Mouse (Mus musculus): ENCODE measurements around the gene Scn3b.

Scn3b gene

GRCm38 (mm10) chr9:40269103-40269861 lies at the start of gene Scn3b:
Scn3b (plus strand) TSS chr9:40269217.
- no peak for DNase-seq (ENCODE audit: low spot score in 2 of 2)

- DNase-seq (ENCODE audit: low spot score in 2 of 2) = no peak
These were observed 44.7 kb upstream of the Scn3b start for GRCm38 (mm10) chr9:40224289-40224688.

- no peak for DNase-seq (ENCODE audit: low spot score in 2 of 2)
These were observed 40.9 kb upstream of the Scn3b start for GRCm38 (mm10) chr9:40227874-40228789.

- DNase-seq (ENCODE audit: low spot score in 2 of 2) = no peak
These were observed 40.1 kb upstream of the Scn3b start for GRCm38 (mm10) chr9:40228804-40229331.

- DNase-seq (ENCODE audit: low spot score in 2 of 2) = no peak
These were observed 39.5 kb upstream of the Scn3b start for GRCm38 (mm10) chr9:40229479-40229878.

GRCm38 (mm10) chr9:40231019-40231418 lies 38.0 kb upstream of the Scn3b start:
- DNase-seq (ENCODE audit: low spot score in 2 of 2) = no peak

GRCm38 (mm10) chr9:40234233-40235072 lies 34.6 kb upstream of the Scn3b start:
- no peak for DNase-seq (ENCODE audit: low spot score in 2 of 2)

GRCm38 (mm10) chr9:40235220-40235619 lies 33.8 kb upstream of the Scn3b start:
- DNase-seq (ENCODE audit: low spot score in 2 of 2) = no peak

GRCm38 (mm10) chr9:40239749-40240148 lies 29.3 kb upstream of the Scn3b start:
- DNase-seq (ENCODE audit: low spot score in 2 of 2) = no peak

GRCm38 (mm10) chr9:40240311-40240710 lies 28.7 kb upstream of the Scn3b start:
- DNase-seq (ENCODE audit: low spot score in 2 of 2) = no peak

GRCm38 (mm10) chr9:40241223-40241801 lies 27.7 kb upstream of the Scn3b start:
- DNase-seq (ENCODE audit: low spot score in 2 of 2) = no peak

GRCm38 (mm10) chr9:40241951-40242888 lies 26.8 kb upstream of the Scn3b start:
- no peak for DNase-seq (ENCODE audit: low spot score in 2 of 2)

- DNase-seq (ENCODE audit: low spot score in 2 of 2) = no peak
These were observed 23.6 kb upstream of the Scn3b start for GRCm38 (mm10) chr9:40245466-40245865.

- no peak for DNase-seq (ENCODE audit: low spot score in 2 of 2)
These were observed 22.9 kb upstream of the Scn3b start for GRCm38 (mm10) chr9:40245974-40246665.

GRCm38 (mm10) chr9:40246702-40247101 lies 22.3 kb upstream of the Scn3b start:
- DNase-seq (ENCODE audit: low spot score in 2 of 2) = no peak

GRCm38 (mm10) chr9:40249106-40249505 lies 19.9 kb upstream of the Scn3b start:
- DNase-seq (ENCODE audit: low spot score in 2 of 2) = no peak

- DNase-seq (ENCODE audit: low spot score in 2 of 2) = no peak
These were observed 16.6 kb upstream of the Scn3b start for GRCm38 (mm10) chr9:40252459-40252858.

- DNase-seq (ENCODE audit: low spot score in 2 of 2) = no peak
These were observed 5.1 kb upstream of the Scn3b start for GRCm38 (mm10) chr9:40263874-40264273.

- no peak for DNase-seq (ENCODE audit: low spot score in 2 of 2)
These were observed 823 bp upstream of the Scn3b start for GRCm38 (mm10) chr9:40268040-40268747.
